Mouse (Mus musculus) E14TG2a.4 (cell line): ENCODE results near the gene Entpd1.

Experiments
- CTCF ChIP-seq: conservative IDR thresholded peaks from 2 replicates; pipeline ENCODE4 v1.5.1; 2014; ENCODE audit warnings: low read length
- NANOG ChIP-seq: IDR thresholded peaks from 2 replicates; pipeline ENCODE4 v1.6.1; 2014; ENCODE audit warnings: borderline replicate concordance, low read length, mixed read lengths
- POU5F1 ChIP-seq: IDR thresholded peaks from 2 replicates; pipeline ENCODE4 v1.6.1; 2014; ENCODE audit warnings: low read length, borderline replicate concordance

GRCm38 (mm10) chr19:40625935-40626334, 13.8 kb downstream of the Entpd1 start:
- TF ChIP-seq CTCF (no peak), POU5F1 (no peak), NANOG (no peak)
